Mouse (Mus musculus) cerebellum, adult 2 months (tissue): ENCODE results near the gene Tmem160.

Experiments used
- CTCF ChIP-seq: fragments of 200-500 bp; IDR thresholded peaks from 2 replicates; pipeline ENCODE4 v1.5.1; 2011; ENCODE audit warnings: low read depth, mild to moderate bottlenecking, control low read depth, low read length, moderate library complexity, borderline replicate concordance; ENCODE audit not compliant: insufficient read depth
- POLR2A ChIP-seq: fragments of 200-500 bp; IDR thresholded peaks from 2 replicates; pipeline ENCODE4 v1.6.1; 2011; ENCODE audit warnings: low read length, control low read depth, borderline replicate concordance; ENCODE audit not compliant: insufficient read depth

DNA sequence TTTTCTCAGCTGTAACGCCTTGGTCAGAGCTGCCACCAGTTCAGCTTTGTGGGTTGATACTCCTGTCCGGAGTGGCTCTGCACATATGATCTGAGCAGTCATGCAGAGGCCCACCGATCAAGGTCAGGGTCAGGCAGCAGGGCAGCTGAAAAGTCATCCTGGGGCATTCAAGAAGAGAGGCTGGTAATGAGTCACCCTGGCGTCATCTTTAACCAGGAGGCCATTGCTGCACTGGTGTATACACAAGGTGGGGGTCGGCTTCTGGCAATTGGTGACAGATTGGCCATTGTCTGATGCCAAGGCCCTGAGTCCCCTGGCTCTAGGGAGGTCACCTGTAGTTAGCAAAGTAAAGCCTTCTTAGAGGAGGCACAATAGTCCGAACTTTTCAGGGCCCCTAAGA, 923 bp upstream of the Tmem160 start:
- TF ChIP-seq CTCF, result no peak
- TF ChIP-seq POLR2A, result no peak
